26 mouse cellular contexts compared by ENCODE assay signal in the genomic region with DNA sequence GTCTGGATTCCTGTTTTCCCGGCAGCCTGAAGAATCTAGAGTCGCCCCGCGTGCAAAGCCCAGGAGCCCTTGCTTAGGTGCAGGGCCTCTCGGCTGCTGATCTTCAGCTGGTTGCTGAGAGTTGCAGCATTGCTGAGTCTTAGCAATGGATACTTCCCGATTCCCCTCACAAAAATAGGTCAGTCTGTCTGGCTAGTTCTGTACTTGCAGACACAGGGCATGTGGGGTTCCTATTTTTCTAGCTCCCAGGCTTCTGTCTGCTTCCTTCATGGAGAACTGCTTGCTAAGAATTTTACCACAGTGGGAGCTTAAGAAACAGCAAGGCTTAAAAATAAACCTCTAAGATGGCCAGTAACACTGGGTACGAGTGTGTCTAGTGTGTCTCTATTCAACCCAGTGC. TPM values are rescaled to one million over a fixed set of nuclear protein-coding genes. Genes with fewer than 3 reads are reported as not detected.
DNase-seq lines count a peak whose midpoint lies in the region; ATAC-seq and TF ChIP-seq lines count a peak whose summit lies in the region.
"Had no signal": no experiment of that assay in that cellular context is flagged by ENCODE, and none has a peak within 500 bp of the region (broad histone marks: within the 10 kb centered on the region; RNA-seq: fewer than 3 reads in every experiment).

No protein-coding gene starts in this region.

- H3K27ac ChIP-seq in bone marrow macrophage, adult 2 months (ENCODE audit: insufficient read depth, low read depth, low read length) = peak overlapping the region; percentile 81
- H3K27ac ChIP-seq in hindbrain, embryonic 16.5 days (ENCODE audit: low read depth, low read length) = no peak overlapping the region
- H3K27ac ChIP-seq: embryonic facial prominence, embryonic 15.5 days; kidney, embryonic 15.5 days; limb, embryonic 12.5 days; liver, embryonic 14.5 days had no signal

- H3K27me3 ChIP-seq in hindbrain, embryonic 16.5 days (replicated peaks; ENCODE audit: control insufficient read depth, insufficient read depth, low read length) = no peaks in the 10 kb centered on the region
- H3K27me3 ChIP-seq: embryonic facial prominence, embryonic 15.5 days; kidney, embryonic 15.5 days; limb, embryonic 12.5 days; Patski had no signal

- H3K36me3 ChIP-seq in hindbrain, embryonic 16.5 days (ENCODE audit: control insufficient read depth, insufficient read depth, low read length) = no peaks in the 10 kb centered on the region
- H3K36me3 ChIP-seq: embryonic facial prominence, embryonic 15.5 days; kidney, embryonic 15.5 days; limb, embryonic 12.5 days had no signal

- TF ChIP-seq POLR2A in bone marrow macrophage, adult 2 months (IDR thresholded peaks at IDR 0.05; ENCODE audit: borderline replicate concordance, low read depth, low read length) = no peak

- H3K9ac ChIP-seq in hindbrain, embryonic 16.5 days (ENCODE audit: low read depth, low read length) = no peak overlapping the region
- H3K9ac ChIP-seq: embryonic facial prominence, embryonic 15.5 days; kidney, embryonic 15.5 days; limb, embryonic 12.5 days; liver, embryonic 14.5 days had no signal

- TF ChIP-seq CTCF in bone marrow macrophage, adult 2 months (IDR thresholded peaks at IDR 0.05; ENCODE audit: low read depth, low read length) = no peak

- no peak for DNase-seq in frontal cortex, postnatal 36 days (ENCODE audit: low spot score in 2 of 2)
- DNase-seq in layer of hippocampus, adult 9-11 months = peak; percentile 79
- DNase-seq in layer of hippocampus, adult 18-20 months (ENCODE audit: low spot score in 2 of 2) = no peak
- DNase-seq: adrenal gland, adult 8-10 months; cerebellum, adult 11 months; cerebellum, postnatal 14 days; kidney, postnatal 4 days; thymus, postnatal 25 days had no signal

- 83% methylated on average over 7 of the region's 7 CpGs for WGBS in hindbrain, embryonic 16.5 days

- ATAC-seq in frontal cortex, adult (ENCODE audit: low TSS enrichment) = peak; percentile 72
- peak; percentile 61 for ATAC-seq in monocyte, adult 5-6 weeks (replicated peaks; ENCODE audit: insufficient number of reproducible peaks, low FRiP score, low TSS enrichment, poor library complexity, severe bottlenecking)
- no peak for ATAC-seq in hindbrain, embryonic 16.5 days
- ATAC-seq: CD4-positive, CD25-positive, alpha-beta regulatory T cell, adult 4 months; midbrain, embryonic 16.5 days; Patski had no signal

- no peak overlapping the region for H3K4me2 ChIP-seq in hindbrain, embryonic 16.5 days (ENCODE audit: low read length)
- H3K4me2 ChIP-seq: embryonic facial prominence, embryonic 15.5 days; kidney, embryonic 15.5 days; limb, embryonic 12.5 days had no signal

- H3K9me3 ChIP-seq in hindbrain, embryonic 16.5 days (ENCODE audit: control insufficient read depth, low read length) = no peaks in the 10 kb centered on the region
- H3K9me3 ChIP-seq: embryonic facial prominence, embryonic 15.5 days; kidney, embryonic 15.5 days; limb, embryonic 12.5 days had no signal

- 0 out of 2 replicates have a peak overlapping the region, but pooled peaks have one; percentile 13 for H3K4me3 ChIP-seq in bone marrow macrophage, adult 2 months (ENCODE audit: insufficient read depth, low read length)
- H3K4me3 ChIP-seq in hindbrain, embryonic 16.5 days (ENCODE audit: low read length) = no peak overlapping the region
- H3K4me3 ChIP-seq: embryonic facial prominence, embryonic 15.5 days; kidney, embryonic 15.5 days; limb, embryonic 12.5 days had no signal

- H3K4me1 ChIP-seq in bone marrow macrophage, adult 2 months (ENCODE audit: control insufficient read depth, insufficient read depth, low read length) = peaks cover 51% of the 10 kb centered on the region
- no peaks in the 10 kb centered on the region for H3K4me1 ChIP-seq in hindbrain, embryonic 16.5 days (ENCODE audit: control insufficient read depth, insufficient read depth, low read depth, low read length)
- H3K4me1 ChIP-seq: embryonic facial prominence, embryonic 15.5 days; kidney, embryonic 15.5 days; limb, embryonic 12.5 days had no signal

RNA-seq across cellular contexts. Expression of gene Xirp1, which starts 14.0 kb away (rescaled TPM):
- total RNA-seq in layer of hippocampus, adult 18-20 months (2021) = under 1 TPM; 0.07 to 0.08 TPM
- not detected in 2 replicates for polyA plus RNA-seq in bone marrow macrophage, adult 2 months (2012; ENCODE audit: insufficient read depth, insufficient read length, missing spikeins)
- total RNA-seq in monocyte, adult 5-6 weeks (2017) = 0.76 to 2.0 TPM (median 1.7 TPM) in 3 replicates
- polyA plus RNA-seq in hindbrain, embryonic 16.5 days (2015; fragmentation: Nextera tagmentation; extraction: Ambion mirVana) = 0.35 TPM in 1 of 2 replicates, not detected in the other
- total RNA-seq: neutrophil, adult 5-6 weeks had no signal
- polyA plus RNA-seq: CD4-positive, CD25-positive, alpha-beta regulatory T cell, adult 4 months; hindbrain, embryonic 11.5 days; intestine, embryonic 14.5 days; liver, embryonic 14.5 days; midbrain, embryonic 16.5 days had no signal

RNA-seq across cellular contexts. Expression of gene Cx3cr1, which starts 32.3 kb away (rescaled TPM):
- 10 to 100 TPM; 26.5 to 31.6 TPM for total RNA-seq in layer of hippocampus, adult 18-20 months (2021)
- 59.9 and 65.4 TPM in 2 replicates for polyA plus RNA-seq in bone marrow macrophage, adult 2 months (2012; ENCODE audit: insufficient read depth, insufficient read length, missing spikeins)
- 220 to 263 TPM (median 252 TPM) in 3 replicates for total RNA-seq in monocyte, adult 5-6 weeks (2017)
- 10.0 and 10.3 TPM in 2 replicates for polyA plus RNA-seq in hindbrain, embryonic 16.5 days (2015; fragmentation: Nextera tagmentation; extraction: Ambion mirVana)
- polyA plus RNA-seq: Patski had no signal

RNA-seq across cellular contexts. Expression of gene Csrnp1, which starts 53.0 kb away (rescaled TPM):
- 10 to 100 TPM; 13.1 to 15.7 TPM for total RNA-seq in layer of hippocampus, adult 18-20 months (2021)
- polyA plus RNA-seq in bone marrow macrophage, adult 2 months (2012; ENCODE audit: insufficient read depth, insufficient read length, missing spikeins) = 3.0 and 4.1 TPM in 2 replicates
- total RNA-seq in monocyte, adult 5-6 weeks (2017) = 46.8 to 67.3 TPM (median 52.6 TPM) in 3 replicates
- polyA plus RNA-seq in hindbrain, embryonic 16.5 days (2015; fragmentation: Nextera tagmentation; extraction: Ambion mirVana) = 1.8 and 2.7 TPM in 2 replicates

RNA-seq across cellular contexts. Expression of gene Ccr8, which starts 54.5 kb away (rescaled TPM):
- total RNA-seq in layer of hippocampus, adult 18-20 months (2021) = not detected
- polyA plus RNA-seq in bone marrow macrophage, adult 2 months (2012; ENCODE audit: insufficient read depth, insufficient read length, missing spikeins) = not detected in 2 replicates
- 0.39 TPM in 1 of 3 replicates, not detected in the others for total RNA-seq in monocyte, adult 5-6 weeks (2017)
- polyA plus RNA-seq in hindbrain, embryonic 16.5 days (2015; fragmentation: Nextera tagmentation; extraction: Ambion mirVana) = not detected in 2 replicates
- total RNA-seq: adrenal gland, adult 8-10 months; gastrocnemius, adult 8-10 months; heart, adult 18-20 months; left cerebral cortex, adult 8-10 months; neutrophil, adult 5-6 weeks had no signal
- polyA plus RNA-seq: hindbrain, embryonic 11.5 days; kidney, embryonic 15.5 days; limb, embryonic 12.5 days; liver, embryonic 14.5 days; midbrain, embryonic 16.5 days; Patski; testis, adult 2 months had no signal
